Mouse (Mus musculus) heart, postnatal 0 days (tissue): Measurements from ENCODE around the gene Zfp866.

Source experiments
- CTCF ChIP-seq: IDR thresholded peaks from 2 replicates; pipeline ENCODE4 v1.5.1; 2016; ENCODE audit warnings: antibody characterized with exemption, control low read depth, low read depth
- EP300 ChIP-seq: IDR thresholded peaks from 2 replicates; pipeline ENCODE4 v1.6.1; 2016; ENCODE audit warnings: antibody characterized with exemption, low read depth

- TF ChIP-seq CTCF, result no peak
- TF ChIP-seq EP300, result no peak
Measured at GRCm38 (mm10) chr8:69761814-69762445, 29.0 kb downstream of the Zfp866 start.
